In genomic region chr8:105860143-105860981, GRCm38 (mm10) we compare ENCODE assay signal across 8 mouse cellular contexts. TPM values are rescaled to one million over a fixed set of nuclear protein-coding genes. Genes with fewer than 3 reads are reported as not detected.
DNase-seq lines count a peak whose midpoint lies in the region; ATAC-seq and TF ChIP-seq lines count a peak whose summit lies in the region.

Gene Nutf2 (plus strand): TSS chr8:105860580.

- POLR2A ChIA-PET in Patski (lab: Charles Lee) = interaction anchor here (1.5 to 2.1 kb wide), 3 partner anchors 14 to 45 kb away, joined by 3 to 5 read pairs (median 4); no protein-coding TSS in a partner anchor

- H3K4me2 ChIP-seq in hindbrain, embryonic 13.5 days = peak within 1 kb of the TSS; percentile 86

- peak within 1 kb of the TSS; percentile 96 for H3K27ac ChIP-seq in hindbrain, embryonic 13.5 days

- no peak for TF ChIP-seq CTCF in Patski (IDR thresholded peaks at IDR 0.05)

- H3K27me3 ChIP-seq in Patski = no peaks in the 10 kb centered on the region
- H3K27me3 ChIP-seq in hindbrain, embryonic 13.5 days = no peaks in the 10 kb centered on the region

- CTCF ChIA-PET in Patski (lab: Charles Lee) = interaction anchor here (1.2 to 2.0 kb wide), 2 partner anchors 14 to 162 kb away, joined by 4 to 7 read pairs; no protein-coding TSS in a partner anchor

- no peaks in the 10 kb centered on the region for H3K9me3 ChIP-seq in hindbrain, embryonic 13.5 days

- DNase-seq in Patski (ENCODE audit: low read depth, low spot score) = peak; percentile 91
- peak; percentile 88 to 92 for DNase-seq in cerebellum, postnatal 14 days
- peak; percentile 91 to 94 for DNase-seq in frontal cortex, postnatal 14 days (ENCODE audit: low spot score in 2 of 2)
- peak; percentile 76 to 85 for DNase-seq in layer of hippocampus, postnatal 25 days (ENCODE audit: extremely low spot score in 1 of 2, low spot score in 1 of 2)
- peak; percentile 99 for DNase-seq in lung, postnatal 25 days (ENCODE audit: low spot score)
- peak; percentile 99 for DNase-seq in retina, embryonic 14.5 days (ENCODE audit: low spot score)
- DNase-seq in thymus, postnatal 4 days = peak; percentile 87

- no peaks in the 10 kb centered on the region for H3K36me3 ChIP-seq in hindbrain, embryonic 13.5 days

- under 1% methylated on average over 59 of the region's 59 CpGs for WGBS in hindbrain, embryonic 13.5 days

- ATAC-seq in Patski = peak; percentile 91
- peak; percentile 97 for ATAC-seq in hindbrain, embryonic 13.5 days (ENCODE audit: low FRiP score)

- peak within 1 kb of the TSS; percentile 96 for H3K9ac ChIP-seq in hindbrain, embryonic 13.5 days

- in situ Hi-C loops in Patski (cut with MboI; ENCODE audit: low pct_unique_long_range_greater_than_20kb) = no loop called here

- peak within 1 kb of the TSS; percentile 98 for H3K4me3 ChIP-seq in hindbrain, embryonic 13.5 days

- H3K4me1 ChIP-seq in hindbrain, embryonic 13.5 days (replicated peaks) = peaks cover 79% of the 10 kb centered on the region

RNA-seq across cellular contexts. Expression of gene Nutf2, which starts in this region (rescaled TPM):
- polyA plus RNA-seq in Patski (2021) = 19.1 TPM
- polyA plus RNA-seq in hindbrain, embryonic 13.5 days (2015; fragmentation: Nextera tagmentation; extraction: Ambion mirVana) = 186 and 205 TPM in 2 replicates
- total RNA-seq in layer of hippocampus, postnatal 25 days (2021) = 10 to 100 TPM; 27.6 to 34.9 TPM

Comparison
In these comparisons a context has a peak if more than half of its experiments do, and no peak if none do; other contexts are left out.
1. Peak in every context shown above with its lines: DNase-seq, ATAC-seq, H3K4me3 ChIP-seq and H3K27ac ChIP-seq.